Mouse (Mus musculus) erythroblast, embryonic 14.5 days (primary cell): ENCODE results near the gene Dzip1l.

ENCODE experiments used
- GATA1 ChIP-seq: IDR thresholded peaks from 2 replicates; pipeline ENCODE4 v1.6.1; 2012; ENCODE audit warnings: low read length, inconsistent platforms, mixed read lengths
- TAL1 ChIP-seq: IDR thresholded peaks from 3 replicates; pipeline ENCODE4 v1.6.1; 2012; ENCODE audit warnings: low read length, inconsistent platforms, mixed read lengths

- TF ChIP-seq GATA1 = no peak
- TF ChIP-seq TAL1 = no peak
These were observed 16.8 kb downstream of the Dzip1l start for GRCm38 (mm10) chr9:99646102-99646501.
